Mouse (Mus musculus) skeletal muscle tissue, adult 2 months (tissue): ENCODE results near the gene Vps8.
"Not testable (repeated sequence)": the region's sequence is repeated elsewhere in the genome, so short reads cannot be mapped to it uniquely, and the experiment has no call there.

Experiments used
- DNase-seq: peaks from one replicate; pipeline ENCODE4 v3.0.0-alpha.2; 2012; ENCODE audit warnings: low read depth, low spot score

Vps8 gene

DNA sequence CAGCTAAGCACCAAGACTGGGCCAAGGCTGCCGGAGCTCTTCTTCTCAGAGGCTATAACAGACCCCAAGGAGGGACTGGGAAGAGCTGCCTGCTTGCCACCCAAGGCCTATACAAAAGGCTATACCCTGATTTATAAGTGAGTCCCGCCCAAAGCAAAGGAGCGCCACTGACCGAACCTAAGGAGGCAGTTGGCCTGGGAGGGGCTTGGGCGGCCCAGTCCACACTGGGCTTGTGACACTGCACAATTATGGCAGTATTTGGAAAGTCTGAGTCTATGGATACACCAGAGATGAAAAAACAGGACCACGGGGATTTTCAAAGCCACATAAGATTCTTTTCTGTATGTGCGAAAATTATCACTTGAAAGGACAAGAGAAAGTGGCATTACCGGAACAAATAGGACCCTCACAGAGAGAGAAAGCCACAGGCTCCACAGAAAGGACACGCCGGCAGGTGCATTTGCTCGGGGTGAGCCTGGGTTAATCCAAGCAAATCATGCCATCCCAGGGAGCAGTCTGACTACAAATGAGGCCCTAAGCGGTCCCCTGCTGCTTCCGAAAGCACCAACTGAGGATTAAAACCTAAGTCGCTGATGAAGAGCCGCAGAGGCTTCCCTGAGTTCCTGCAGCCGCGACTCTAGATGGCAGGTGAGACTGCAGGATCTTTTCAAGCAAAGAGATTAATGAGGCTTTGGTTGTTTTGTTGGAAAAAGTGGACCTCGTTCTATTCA lies 241.9 kb downstream of the Vps8 start:
- DNase-seq = no peak

DNA sequence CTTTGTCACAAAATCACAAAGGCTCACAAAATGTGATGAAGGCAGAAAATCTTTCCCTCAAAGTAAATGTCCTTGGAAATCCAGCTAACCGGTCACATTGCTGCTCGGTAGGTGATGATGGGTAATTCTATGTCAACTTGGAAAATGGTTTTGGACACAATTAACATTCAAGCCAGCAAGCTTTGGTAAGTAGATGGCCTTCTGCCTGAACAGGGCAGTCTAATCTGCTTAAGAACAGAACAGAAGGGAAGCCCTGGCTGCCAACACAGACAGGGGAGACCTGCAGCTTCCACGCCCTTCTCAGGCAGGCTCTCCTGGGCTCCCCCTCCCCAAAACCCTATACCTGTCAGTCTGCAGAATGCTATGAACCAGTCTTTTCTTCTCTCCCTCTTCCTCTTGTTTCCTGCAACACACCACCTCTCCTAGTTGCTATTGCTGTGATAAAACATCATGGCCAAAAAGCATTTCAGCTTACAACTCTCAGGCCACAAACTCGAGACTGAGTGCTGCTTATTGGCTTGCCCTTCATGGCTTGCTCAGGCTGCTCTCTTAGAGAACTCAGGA lies 242.6 kb downstream of the Vps8 start:
- DNase-seq = no peak

DNA sequence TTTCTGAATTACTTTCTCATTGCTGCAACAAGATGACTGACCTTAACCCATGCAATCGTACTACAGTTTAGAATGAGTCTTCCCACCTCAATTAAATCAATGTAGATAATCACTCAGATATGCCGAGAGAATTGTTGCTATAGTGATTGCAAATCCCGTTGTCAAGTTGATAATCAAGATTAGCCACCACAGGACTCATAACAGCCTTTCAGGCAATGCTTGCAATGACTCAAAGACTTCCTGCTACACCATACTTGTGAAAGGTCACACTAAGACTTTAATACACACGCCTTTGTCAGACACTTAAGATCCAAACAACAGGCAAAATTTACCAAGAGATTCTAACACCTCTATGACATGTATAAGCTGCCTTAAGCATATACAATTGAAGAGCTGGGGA lies 249.0 kb downstream of the Vps8 start:
- no peak for DNase-seq

DNA sequence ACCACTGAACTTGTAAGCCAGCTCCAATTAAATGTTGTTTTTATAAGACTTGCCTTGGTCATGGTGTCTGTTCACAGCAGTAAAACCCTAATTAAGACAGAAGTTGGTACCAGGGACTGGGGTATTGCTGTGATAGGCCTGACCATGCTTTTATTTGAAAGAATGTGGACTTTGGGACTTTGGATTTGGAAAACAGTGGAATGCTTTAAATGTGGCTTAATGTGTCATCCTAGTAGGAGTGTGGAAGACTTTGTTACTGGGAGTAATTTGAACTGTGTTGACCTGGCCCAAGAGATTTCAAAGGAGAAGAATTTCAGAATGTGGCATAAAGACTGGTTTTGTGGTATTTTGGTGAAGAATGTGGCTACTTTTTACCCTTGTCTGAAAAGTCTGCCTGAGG lies 250.1 kb downstream of the Vps8 start:
- DNase-seq = not testable (repeated sequence)

DNA sequence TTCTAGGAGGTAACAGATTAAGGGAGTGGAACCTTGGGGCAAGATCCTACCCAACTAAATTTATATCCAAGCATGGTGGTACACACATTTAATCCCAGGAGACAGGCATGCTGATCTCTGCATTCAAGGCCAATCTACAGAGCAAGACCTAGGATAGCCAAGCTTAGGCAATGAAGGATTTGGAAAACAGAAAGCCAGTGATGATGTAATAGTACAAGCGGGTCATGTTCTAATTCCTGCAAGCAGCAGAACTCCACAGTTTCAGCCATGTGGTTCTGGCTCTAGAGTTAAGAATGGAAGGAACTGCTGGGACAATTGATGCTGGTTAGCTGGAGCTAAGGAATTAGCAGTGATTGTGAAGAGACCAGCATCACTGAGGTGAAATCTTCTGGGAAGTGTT lies 250.7 kb downstream of the Vps8 start:
- DNase-seq = not testable (repeated sequence)

DNA sequence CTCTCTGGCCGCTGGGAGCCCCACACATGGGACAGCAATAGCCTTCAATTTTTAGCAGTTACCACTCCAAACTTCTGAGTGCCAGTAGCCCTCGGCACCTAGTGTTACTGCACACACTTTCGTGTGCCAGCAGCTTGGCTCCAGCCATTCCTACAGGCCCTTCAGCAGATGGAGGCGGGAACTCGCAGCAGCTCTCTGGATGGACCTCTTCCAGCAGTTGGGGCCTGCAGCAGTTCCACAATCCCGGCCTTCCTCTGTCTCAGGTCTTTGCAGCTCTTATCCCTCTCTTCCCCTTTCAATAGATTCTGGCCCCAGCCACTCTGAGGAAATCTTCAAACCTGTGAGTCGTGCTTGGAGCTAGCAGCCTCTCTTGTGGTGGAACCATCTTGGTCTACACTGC lies 253.9 kb downstream of the Vps8 start:
- no peak for DNase-seq

DNA sequence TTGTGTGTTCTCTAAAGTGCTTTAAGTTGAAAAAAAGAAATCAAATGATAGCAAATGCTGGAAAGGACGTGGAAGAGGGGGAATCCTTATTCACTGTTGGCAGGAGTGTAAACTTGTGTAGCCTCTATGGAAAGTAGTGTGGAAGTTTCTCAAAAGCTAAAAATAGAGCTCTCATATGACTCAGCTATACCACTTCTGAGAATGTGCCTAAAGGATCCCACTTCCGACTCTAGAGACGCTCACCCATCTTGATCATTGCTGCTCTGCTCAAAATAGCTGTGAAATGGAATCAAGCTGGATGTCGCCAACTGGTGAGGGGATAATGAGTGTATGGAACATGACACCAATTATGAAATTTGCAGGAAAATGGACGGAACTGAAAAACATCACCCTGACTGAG lies 264.5 kb downstream of the Vps8 start:
- DNase-seq = no peak

DNA sequence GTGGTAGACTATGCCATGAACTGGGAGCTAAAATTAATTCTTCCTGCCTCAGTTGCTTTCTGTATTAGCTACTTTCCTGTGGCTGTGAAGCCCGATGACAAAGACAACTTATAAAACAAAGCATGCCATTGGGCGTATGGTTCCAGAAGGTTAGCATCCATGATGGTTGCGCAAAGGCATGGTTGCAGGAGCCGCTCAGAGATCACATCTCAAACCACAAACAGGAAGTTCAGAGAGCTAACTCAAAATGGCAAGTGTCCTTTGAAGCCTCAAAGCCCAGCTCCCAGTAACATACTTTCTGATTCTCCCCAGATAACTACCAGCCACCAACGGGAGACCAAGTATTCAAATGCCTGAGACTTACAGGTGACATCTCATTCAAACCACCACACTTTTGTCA lies 266.2 kb downstream of the Vps8 start:
- no peak for DNase-seq

DNA sequence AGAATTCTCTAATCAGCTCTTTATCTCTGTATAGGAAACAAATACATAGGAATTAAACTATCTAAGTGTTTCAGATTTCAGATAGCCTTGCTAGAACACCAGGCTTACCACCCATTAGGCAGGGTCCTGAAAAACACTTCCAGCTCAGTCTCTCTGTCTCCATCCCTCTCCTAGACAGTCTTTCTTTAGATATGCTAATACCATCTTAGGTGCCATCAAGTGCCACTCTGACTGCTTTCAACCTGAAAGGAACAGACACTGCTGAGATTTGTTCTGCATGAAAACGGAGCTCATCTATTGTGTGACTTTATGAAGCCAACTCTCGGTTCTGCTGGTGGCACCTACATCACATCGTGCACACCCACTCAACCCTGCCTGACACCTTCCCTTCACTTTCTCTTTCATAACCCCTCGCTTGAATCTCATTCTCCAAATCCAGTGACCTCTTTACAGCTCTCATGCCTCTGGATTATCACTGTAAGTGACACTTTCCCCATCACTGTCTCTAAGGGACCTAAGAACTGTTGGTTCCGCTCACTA lies 267.4 kb downstream of the Vps8 start:
- DNase-seq = no peak

DNA sequence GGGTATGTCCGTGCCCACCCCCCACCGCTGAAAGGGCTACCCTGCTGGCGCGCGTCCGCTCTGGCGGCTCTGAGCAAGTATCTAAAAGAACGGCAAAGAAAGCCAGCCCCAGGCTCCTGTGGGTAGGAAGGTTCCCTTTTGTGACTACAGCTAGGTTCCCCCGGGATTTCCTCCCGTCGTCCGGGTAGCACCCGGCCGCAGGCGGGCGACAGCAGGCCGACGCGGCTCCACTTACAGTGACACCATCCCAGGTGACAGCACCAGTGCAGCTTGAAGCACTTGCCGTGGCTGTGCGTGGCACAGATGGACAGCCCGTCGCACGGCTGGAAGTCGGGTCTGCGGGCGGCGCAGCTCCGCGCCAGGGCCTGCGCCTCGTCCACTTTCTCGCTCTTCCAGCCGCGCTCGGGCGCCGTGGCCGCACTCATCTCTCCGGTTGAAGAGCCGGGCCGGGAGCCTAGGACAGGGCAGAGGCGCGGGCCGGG lies 271.1 kb downstream of the Vps8 start:
- DNase-seq = peak; percentile 64
